Mouse (Mus musculus) E14TG2a.4 (cell line): ENCODE data around the gene Lpar5.

ENCODE experiments used
- H3K27me3 ChIP-seq: 2 replicates; pipeline ENCODE4 v1.6.1; 2014; ENCODE audit warnings: low read length, control low read depth; ENCODE audit not compliant: insufficient read depth
- H3K36me3 ChIP-seq: 2 replicates; pipeline ENCODE4 v1.6.1; 2014; ENCODE audit warnings: low read length, control low read depth; ENCODE audit not compliant: insufficient read depth
- H3K4me1 ChIP-seq: replicated peaks from 2 replicates; pipeline ENCODE4 v1.6.1; 2014; ENCODE audit warnings: low read depth, low read length, control low read depth
- H3K4me3 ChIP-seq: replicated peaks from 2 replicates; pipeline ENCODE4 v1.5.1; 2014; ENCODE audit warnings: mild to moderate bottlenecking, low read length
- H3K9me3 ChIP-seq: 2 replicates; pipeline ENCODE4 v1.6.1; 2014; ENCODE audit warnings: low read length, control low read depth
- CTCF ChIP-seq: conservative IDR thresholded peaks from 2 replicates; pipeline ENCODE4 v1.5.1; 2014; ENCODE audit warnings: low read length
- NANOG ChIP-seq: IDR thresholded peaks from 2 replicates; pipeline ENCODE4 v1.6.1; 2014; ENCODE audit warnings: borderline replicate concordance, low read length, mixed read lengths
- POU5F1 ChIP-seq: IDR thresholded peaks from 2 replicates; pipeline ENCODE4 v1.6.1; 2014; ENCODE audit warnings: low read length, borderline replicate concordance

Lpar5 gene

DNA sequence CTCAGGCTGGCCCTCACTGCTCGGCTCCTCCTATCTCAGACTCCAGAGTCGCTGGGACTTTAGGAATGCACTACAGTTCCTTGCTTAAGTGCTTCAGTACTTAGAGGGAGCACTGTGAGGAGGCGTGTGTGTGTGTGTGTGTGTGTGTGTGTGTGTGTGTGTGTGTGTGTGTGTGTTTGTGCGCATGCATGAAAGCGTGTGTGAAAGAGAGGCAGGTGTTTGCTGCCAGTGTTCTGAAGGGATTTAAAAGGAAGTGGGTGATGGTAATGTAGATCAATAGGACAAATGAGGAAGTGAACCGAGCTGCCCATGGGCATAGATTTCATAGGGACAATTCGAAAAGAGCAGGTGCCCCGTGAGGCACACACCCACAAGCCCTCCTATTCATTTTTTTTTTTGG, 6.1 kb downstream of the Lpar5 start:
- Histone ChIP-seq H3K4me1 (peaks cover 49% of the 10 kb centered on the region), H3K27me3 (no peaks in the 10 kb centered on the region), H3K9me3 (no peaks in the 10 kb centered on the region), H3K4me3 (no peak overlapping the region), H3K36me3 (peaks cover 7% of the 10 kb centered on the region)
- TF ChIP-seq CTCF: no peak
- TF ChIP-seq POU5F1: no peak
- no peak for TF ChIP-seq NANOG

DNA sequence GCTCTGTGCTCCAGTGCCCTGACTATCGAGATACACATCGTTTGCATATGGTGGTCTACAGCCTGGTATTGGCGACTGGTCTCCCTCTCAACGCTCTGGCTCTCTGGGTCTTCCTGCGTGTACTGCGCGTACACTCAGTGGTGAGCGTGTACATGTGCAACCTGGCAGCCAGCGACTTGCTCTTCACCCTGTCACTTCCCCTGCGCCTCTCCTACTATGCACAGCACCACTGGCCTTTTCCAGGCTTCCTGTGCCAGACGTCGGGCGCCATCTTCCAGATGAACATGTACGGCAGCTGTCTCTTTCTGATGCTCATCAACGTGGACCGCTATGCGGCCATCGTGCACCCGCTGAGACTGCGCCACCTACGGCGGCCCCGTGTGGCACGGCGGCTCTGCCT, 13.7 kb downstream of the Lpar5 start:
- no peaks in the 10 kb centered on the region for H3K27me3 ChIP-seq
- peaks cover 31% of the 10 kb centered on the region for H3K36me3 ChIP-seq
- H3K4me3 ChIP-seq: peak overlapping the region; percentile 84
- TF ChIP-seq POU5F1 (no peak), NANOG (no peak), CTCF (no peak)
- peaks cover 43% of the 10 kb centered on the region for H3K4me1 ChIP-seq
- no peaks in the 10 kb centered on the region for H3K9me3 ChIP-seq

DNA sequence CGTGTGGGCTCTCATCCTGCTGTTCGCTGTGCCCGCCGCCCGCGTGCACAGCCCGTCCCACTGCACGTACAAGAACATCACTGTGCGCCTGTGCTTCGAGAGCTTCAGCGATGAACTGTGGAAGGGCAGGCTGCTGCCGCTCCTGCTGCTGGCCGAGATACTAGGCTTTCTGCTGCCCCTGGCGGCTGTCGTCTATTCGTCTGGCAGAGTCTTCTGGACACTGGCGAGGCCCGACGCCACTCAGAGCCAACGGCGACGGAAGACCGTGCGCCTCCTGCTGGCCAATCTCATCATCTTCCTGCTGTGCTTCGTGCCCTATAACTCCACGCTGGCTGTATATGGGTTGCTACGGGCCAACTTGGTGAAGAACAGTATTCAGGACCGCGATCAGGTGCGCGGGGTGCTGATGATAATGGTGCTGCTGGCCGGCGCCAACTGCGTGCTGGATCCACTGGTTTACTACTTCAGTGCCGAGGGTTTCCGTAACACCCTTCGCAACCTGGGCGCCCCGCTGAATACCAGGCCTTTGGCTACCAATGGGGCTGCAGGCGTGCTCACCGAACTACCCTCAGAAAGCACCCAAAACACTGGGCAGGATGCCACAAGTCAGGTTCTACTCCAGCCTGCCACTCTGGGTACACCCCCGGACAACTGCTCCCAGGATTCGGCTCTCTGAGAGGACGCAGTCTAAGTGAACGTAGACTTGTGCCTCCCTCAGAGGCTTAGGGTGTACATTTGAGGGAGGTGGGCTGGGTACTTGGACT, 14.3 kb downstream of the Lpar5 start:
- H3K4me1 ChIP-seq: peaks cover 48% of the 10 kb centered on the region
- H3K9me3 ChIP-seq: no peaks in the 10 kb centered on the region
- H3K36me3 ChIP-seq: peaks cover 31% of the 10 kb centered on the region
- H3K4me3 ChIP-seq: peak overlapping the region; percentile 84
- no peaks in the 10 kb centered on the region for H3K27me3 ChIP-seq
- TF ChIP-seq POU5F1 (no peak), CTCF (peak; percentile 81)

DNA sequence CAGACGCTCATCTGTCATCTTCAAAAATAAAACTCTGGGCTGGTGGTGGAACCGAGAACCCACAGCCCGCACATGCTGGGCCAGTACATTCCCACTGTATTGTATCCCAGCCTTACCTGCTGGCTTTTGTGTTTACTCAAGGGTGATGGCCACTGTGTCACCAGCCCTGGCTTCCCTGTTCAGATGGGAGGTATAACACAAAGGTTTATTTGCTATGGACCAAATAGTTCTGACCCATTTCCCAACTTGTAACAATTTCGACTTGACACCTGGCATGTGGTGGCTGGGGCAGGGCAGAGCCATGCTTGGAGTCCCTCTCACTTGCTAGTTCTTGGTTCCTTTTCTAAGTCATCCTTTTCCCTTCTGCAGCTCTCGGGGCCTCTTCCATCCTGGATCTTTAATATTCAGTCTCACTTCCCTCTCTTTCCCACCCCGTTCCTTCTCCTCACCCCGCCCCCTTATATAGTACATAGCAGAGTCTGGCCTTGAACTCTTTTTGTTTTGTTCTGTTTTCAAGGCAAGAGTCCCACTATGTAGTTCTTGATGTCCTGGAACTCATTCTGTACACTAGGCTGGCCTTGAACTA, 15.2 kb downstream of the Lpar5 start:
- H3K4me1 ChIP-seq: peaks cover 57% of the 10 kb centered on the region
- H3K9me3 ChIP-seq: peaks cover 7% of the 10 kb centered on the region
- peaks cover 31% of the 10 kb centered on the region for H3K36me3 ChIP-seq
- no peak for TF ChIP-seq CTCF
- TF ChIP-seq NANOG: no peak
- TF ChIP-seq POU5F1: no peak
- no peaks in the 10 kb centered on the region for H3K27me3 ChIP-seq
- no peak overlapping the region for H3K4me3 ChIP-seq

DNA sequence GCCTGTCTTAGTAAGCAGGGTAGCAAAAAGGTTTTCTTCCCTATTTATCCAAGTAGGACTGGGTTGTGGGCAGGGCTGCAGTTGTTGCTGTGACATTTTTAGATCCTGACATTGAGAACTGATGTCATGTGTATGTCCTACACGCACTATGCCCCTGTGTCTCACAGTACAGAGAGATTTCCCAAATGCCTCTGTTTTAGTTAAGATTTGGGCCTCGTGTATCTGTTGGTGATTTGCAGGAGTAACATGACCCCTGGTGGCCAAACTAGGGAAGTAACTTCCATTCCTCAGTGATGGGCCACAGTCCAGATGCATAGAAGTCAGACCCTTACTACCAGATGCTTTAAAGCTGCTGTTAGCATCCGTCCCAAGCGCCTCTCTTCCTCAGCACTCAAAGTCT, 16.7 kb downstream of the Lpar5 start:
- no peak overlapping the region for H3K4me3 ChIP-seq
- TF ChIP-seq NANOG: no peak
- TF ChIP-seq CTCF: peak; percentile 80
- TF ChIP-seq POU5F1: no peak
- peaks cover 28% of the 10 kb centered on the region for H3K36me3 ChIP-seq
- H3K9me3 ChIP-seq: peaks cover 7% of the 10 kb centered on the region
- peaks cover 69% of the 10 kb centered on the region for H3K4me1 ChIP-seq
- H3K27me3 ChIP-seq: no peaks in the 10 kb centered on the region

DNA sequence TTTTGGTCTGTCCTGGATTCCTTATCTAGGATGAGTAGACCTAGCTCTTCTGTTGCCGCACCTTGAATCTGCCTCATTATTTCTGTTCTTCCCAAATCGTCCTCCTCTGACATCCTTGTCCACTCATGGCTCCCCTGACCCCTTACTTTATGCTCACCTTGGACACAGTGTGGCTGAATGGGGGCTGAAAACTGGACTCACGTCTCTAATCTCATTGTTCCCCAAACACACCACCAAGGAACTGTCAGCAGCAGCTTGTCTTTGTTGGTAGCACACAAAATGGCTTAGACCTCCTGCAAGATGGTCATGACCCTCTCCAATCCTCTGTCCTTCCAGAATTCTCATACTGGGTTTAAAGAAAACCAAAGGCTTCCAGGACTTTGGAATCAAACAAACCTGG, 20.2 kb downstream of the Lpar5 start:
- no peak overlapping the region for H3K4me3 ChIP-seq
- peaks cover 7% of the 10 kb centered on the region for H3K9me3 ChIP-seq
- no peaks in the 10 kb centered on the region for H3K27me3 ChIP-seq
- peaks cover 78% of the 10 kb centered on the region for H3K4me1 ChIP-seq
- peaks cover 13% of the 10 kb centered on the region for H3K36me3 ChIP-seq
- TF ChIP-seq CTCF (no peak), POU5F1 (no peak), NANOG (no peak)

DNA sequence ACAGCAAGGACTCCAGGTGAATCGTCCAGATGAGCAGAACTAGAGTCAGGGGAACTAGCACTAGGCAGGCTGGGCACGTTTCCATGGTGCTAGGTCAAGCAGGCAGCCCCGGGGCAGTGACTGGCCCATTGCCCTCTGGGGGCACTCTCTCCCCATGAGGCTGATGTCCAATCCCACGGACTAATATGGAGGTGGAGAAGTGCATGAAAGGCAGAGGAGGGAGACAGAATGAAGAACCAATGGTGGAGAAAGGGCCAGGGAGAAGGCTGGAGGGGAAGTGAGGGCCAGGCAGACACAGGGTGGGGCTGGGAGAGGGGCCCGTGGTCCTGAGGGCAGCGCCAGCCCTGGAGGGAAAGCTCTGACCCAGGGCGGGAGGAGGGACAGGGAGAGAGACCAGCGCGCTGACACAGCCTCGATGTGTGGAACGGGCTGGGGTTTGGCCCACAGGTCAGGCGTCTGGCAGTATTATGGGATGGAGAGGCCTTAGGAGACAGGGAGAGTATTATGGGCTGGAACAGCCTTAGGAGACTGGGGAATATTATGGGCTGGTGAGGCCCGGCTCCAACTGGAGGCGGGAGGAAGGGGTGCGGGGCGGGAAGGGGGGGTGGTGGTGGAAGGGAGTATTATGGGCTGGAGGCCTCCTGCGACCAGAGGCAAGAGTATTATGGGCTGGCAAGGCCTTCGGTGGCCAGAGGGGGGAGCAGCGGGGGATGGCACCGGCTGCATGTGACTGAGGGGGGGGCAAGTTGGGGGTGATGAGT, 21.0 kb downstream of the Lpar5 start:
- TF ChIP-seq POU5F1: no peak
- no peak for TF ChIP-seq CTCF
- TF ChIP-seq NANOG: no peak
- Histone ChIP-seq H3K36me3 (peaks cover 5% of the 10 kb centered on the region), H3K9me3 (peaks cover 7% of the 10 kb centered on the region), H3K4me1 (peaks cover 83% of the 10 kb centered on the region), H3K4me3 (peak overlapping the region; percentile 52), H3K27me3 (no peaks in the 10 kb centered on the region)

DNA sequence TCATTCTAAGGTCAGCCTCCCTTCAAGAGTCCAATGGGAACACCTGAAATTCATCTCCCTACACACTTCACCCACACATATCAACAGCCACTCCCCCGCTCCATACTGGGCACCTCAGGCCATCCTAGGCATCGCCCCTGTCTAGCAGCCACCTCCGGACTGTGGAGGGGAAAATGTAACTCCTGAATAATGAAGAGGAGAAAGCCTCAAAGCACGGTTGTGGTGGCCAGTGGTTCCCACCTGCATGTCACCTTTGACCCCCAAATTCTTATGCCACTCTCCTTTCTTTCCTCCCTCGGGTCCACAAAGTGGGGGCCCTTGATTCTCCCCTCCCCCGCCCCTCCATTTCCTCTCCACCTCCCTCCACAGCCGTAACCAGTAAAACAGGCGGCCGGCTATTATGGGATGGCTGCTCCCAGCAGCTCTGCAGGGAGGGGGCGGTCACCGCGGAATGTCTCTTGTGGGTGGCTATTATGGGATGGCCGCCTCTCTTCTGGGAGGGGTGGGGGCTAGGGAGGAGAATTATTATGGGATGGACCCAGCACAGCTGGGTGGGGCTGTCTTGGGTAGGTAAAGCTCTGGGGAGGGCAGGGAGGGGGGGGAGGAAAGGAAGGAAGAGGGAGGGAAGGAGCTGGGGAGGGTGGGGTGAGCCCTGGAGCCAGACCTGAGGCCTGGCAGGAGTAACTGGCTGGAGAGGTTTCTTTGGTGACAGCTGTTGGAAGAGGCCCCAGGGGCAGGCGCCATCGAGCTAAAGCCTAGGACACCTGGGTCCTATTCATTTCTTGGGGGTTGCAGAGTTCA, 22.0 kb downstream of the Lpar5 start:
- Histone ChIP-seq H3K9me3 (peaks cover 7% of the 10 kb centered on the region), H3K4me3 (peak overlapping the region; percentile 66), H3K4me1 (peaks cover 85% of the 10 kb centered on the region), H3K36me3 (no peaks in the 10 kb centered on the region), H3K27me3 (no peaks in the 10 kb centered on the region)
- TF ChIP-seq NANOG: no peak
- no peak for TF ChIP-seq POU5F1
- TF ChIP-seq CTCF: no peak
